Mouse (Mus musculus): ENCODE measurements around the gene Lpo. TPM values are rescaled to one million over a fixed set of nuclear protein-coding genes. Genes with fewer than 3 reads are reported as not detected.

Gene Lpo
- total RNA-seq, 1 experiment: not detected

GRCm38 (mm10) chr11:87805448-87805847, 22.6 kb downstream of the Lpo start:
- Histone ChIP-seq H3K9ac (ENCODE audit: insufficient read depth, low read depth, low read length, poor library complexity, severe bottlenecking) (no peak overlapping the region), H3K4me1 (ENCODE audit: control insufficient read depth in 2 of 2, insufficient read depth in 2 of 2, low read length in 2 of 2, poor library complexity in 1 of 2) (0 out of 4 replicates have a peak, but pooled peaks cover 0 to 5% of the 10 kb centered on the region in 2 experiments), H3K4me3 (ENCODE audit: insufficient read depth in 1 of 2, low read depth in 1 of 2, low read length in 2 of 2, poor library complexity in 1 of 2, severe bottlenecking in 1 of 2) (no peak overlapping the region), H3K27ac (ENCODE audit: insufficient read depth, low read depth, low read length, poor library complexity, severe bottlenecking) (no peak overlapping the region), H3K9me3 (ENCODE audit: control insufficient read depth, insufficient read depth, low read depth, low read length) (no peaks in the 10 kb centered on the region), H3K36me3 (ENCODE audit: control insufficient read depth, insufficient read depth, low read length, poor library complexity, severe bottlenecking) (no peaks in the 10 kb centered on the region)
- peak; percentile 55 for DNase-seq (ENCODE audit: low read depth, low spot score)
- in situ Hi-C loops (cut with MboI; ENCODE audit: low sequenced_read_pairs in 2 of 2, unreplicated experiment in 2 of 2): no loop called here
- 0 out of 2 replicates have a peak, but pooled peaks have one; percentile 39 for TF ChIP-seq ZC3H11A (IDR thresholded peaks at IDR 0.05; ENCODE audit: borderline replicate concordance, low read depth, low read length)
- no peak for TF ChIP-seq ZNF384 (IDR thresholded peaks at IDR 0.05; ENCODE audit: low read depth, low read length)

- Histone ChIP-seq H3K36me3 (ENCODE audit: control insufficient read depth, insufficient read depth, low read length, poor library complexity, severe bottlenecking) (no peaks in the 10 kb centered on the region), H3K9ac (ENCODE audit: insufficient read depth, low read depth, low read length, poor library complexity, severe bottlenecking) (peak overlapping the region; percentile 64), H3K9me3 (ENCODE audit: control insufficient read depth, insufficient read depth, low read depth, low read length) (no peaks in the 10 kb centered on the region), H3K27ac (ENCODE audit: insufficient read depth, low read depth, low read length, poor library complexity, severe bottlenecking) (no peak overlapping the region), H3K4me3 (ENCODE audit: insufficient read depth in 1 of 2, low read depth in 1 of 2, low read length in 2 of 2, poor library complexity in 1 of 2, severe bottlenecking in 1 of 2) (peak overlapping the region; percentile 56 to 57), H3K4me1 (ENCODE audit: control insufficient read depth in 2 of 2, insufficient read depth in 2 of 2, low read length in 2 of 2, poor library complexity in 1 of 2) (0 out of 4 replicates have a peak, but pooled peaks cover 0 to 5% of the 10 kb centered on the region in 2 experiments)
- peak; percentile 48 for DNase-seq (ENCODE audit: low read depth, low spot score)
- no peak for TF ChIP-seq HCFC1 (IDR thresholded peaks at IDR 0.05; ENCODE audit: borderline replicate concordance, insufficient read depth, low read length)
- TF ChIP-seq ZNF384 (IDR thresholded peaks at IDR 0.05; ENCODE audit: low read depth, low read length): no peak
- no peak for TF ChIP-seq CHD2 (IDR thresholded peaks at IDR 0.05; ENCODE audit: low read depth, low read length)
- no peak for TF ChIP-seq MAFK (IDR thresholded peaks at IDR 0.05; ENCODE audit: insufficient read depth, low read depth, low read length)
- TF ChIP-seq ZC3H11A (IDR thresholded peaks at IDR 0.05; ENCODE audit: borderline replicate concordance, low read depth, low read length): no peak
- in situ Hi-C loops (cut with MboI; ENCODE audit: low sequenced_read_pairs in 2 of 2, unreplicated experiment in 2 of 2): no loop called here
Observed at GRCm38 (mm10) chr11:87802621-87803020, 25.5 kb downstream of the Lpo start.

DNA sequence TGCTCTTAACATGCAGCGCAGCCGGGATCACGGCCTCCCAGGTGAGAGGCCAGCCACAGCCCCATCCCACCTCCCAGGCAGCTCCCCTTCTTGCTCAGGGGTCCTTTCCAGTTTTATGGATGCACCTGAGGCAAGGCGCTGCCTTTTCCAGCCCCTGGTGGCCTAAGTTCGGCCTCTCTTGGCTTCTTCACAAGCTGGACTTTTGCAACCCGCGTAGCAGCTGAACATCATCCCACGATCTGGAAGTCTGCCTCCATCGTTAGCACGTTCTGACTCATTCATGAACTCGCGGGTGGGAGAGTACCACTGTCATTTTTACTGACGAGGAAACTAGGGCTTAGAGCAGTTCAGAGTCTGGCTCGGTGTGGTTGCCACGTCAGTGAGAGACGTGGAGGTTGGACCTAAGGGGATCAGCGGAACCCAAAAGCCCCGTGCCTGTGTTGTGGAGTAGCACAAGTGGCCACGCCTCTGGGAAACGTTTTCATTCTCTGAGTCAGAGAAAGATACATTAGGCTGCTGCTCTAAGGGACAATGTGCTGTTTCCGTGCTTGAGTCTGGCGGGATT, 26.3 kb downstream of the Lpo start:
- Histone ChIP-seq H3K9me3 (ENCODE audit: control insufficient read depth, insufficient read depth, low read depth, low read length) (no peaks in the 10 kb centered on the region), H3K27ac (ENCODE audit: insufficient read depth, low read depth, low read length, poor library complexity, severe bottlenecking) (no peak overlapping the region), H3K4me1 (ENCODE audit: control insufficient read depth in 2 of 2, insufficient read depth in 2 of 2, low read length in 2 of 2, poor library complexity in 1 of 2) (peaks cover 0 to 8% of the 10 kb centered on the region in 2 experiments; a peak in 1 of 4 replicates), H3K4me3 (ENCODE audit: insufficient read depth in 1 of 2, low read depth in 1 of 2, low read length in 2 of 2, poor library complexity in 1 of 2, severe bottlenecking in 1 of 2) (peak overlapping the region in 1 of 2 experiments; percentile 56; a peak in 1 of 4 replicates), H3K36me3 (ENCODE audit: control insufficient read depth, insufficient read depth, low read length, poor library complexity, severe bottlenecking) (no peaks in the 10 kb centered on the region), H3K9ac (ENCODE audit: insufficient read depth, low read depth, low read length, poor library complexity, severe bottlenecking) (no peak overlapping the region)
- TF ChIP-seq CHD2 (IDR thresholded peaks at IDR 0.05; ENCODE audit: low read depth, low read length) (no peak), MAFK (IDR thresholded peaks at IDR 0.05; ENCODE audit: insufficient read depth, low read depth, low read length) (no peak), ZNF384 (IDR thresholded peaks at IDR 0.05; ENCODE audit: low read depth, low read length) (no peak), ZC3H11A (IDR thresholded peaks at IDR 0.05; ENCODE audit: borderline replicate concordance, low read depth, low read length) (no peak), HCFC1 (IDR thresholded peaks at IDR 0.05; ENCODE audit: borderline replicate concordance, insufficient read depth, low read length) (no peak)
- in situ Hi-C loops (cut with MboI; ENCODE audit: low sequenced_read_pairs in 2 of 2, unreplicated experiment in 2 of 2): no loop called here
- no peak for DNase-seq (ENCODE audit: low read depth, low spot score)

DNA sequence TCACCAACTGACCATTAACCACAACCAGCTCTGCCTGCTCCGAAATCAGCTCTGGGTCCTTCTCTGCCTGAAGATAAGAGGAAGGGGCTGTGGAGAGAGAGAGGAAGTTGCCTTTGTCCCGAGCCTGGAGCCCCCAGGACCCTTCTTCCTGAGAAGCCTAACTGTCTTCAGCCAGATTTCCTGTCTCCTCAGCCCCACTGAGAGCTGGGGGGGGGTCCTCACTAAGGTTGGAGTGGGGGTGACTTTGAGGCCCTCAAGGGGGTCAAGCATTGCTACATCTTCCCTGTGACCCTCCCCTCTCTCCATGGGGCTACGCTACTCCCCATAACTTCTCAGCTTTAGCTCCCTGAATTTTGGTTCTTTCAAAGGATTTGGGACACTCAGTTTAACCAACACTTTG, 34.6 kb downstream of the Lpo start, which contains the start of gene Mpo:
Gene Mpo, plus strand, starts transcription at position 122 of the 400 bp plus-strand sequence.
- Histone ChIP-seq H3K4me1 (ENCODE audit: control insufficient read depth in 2 of 2, insufficient read depth in 2 of 2, low read length in 2 of 2, poor library complexity in 1 of 2) (peaks cover 0 to 3% of the 10 kb centered on the region in 2 experiments; a peak in 1 of 4 replicates), H3K4me3 (ENCODE audit: insufficient read depth in 1 of 2, low read depth in 1 of 2, low read length in 2 of 2, poor library complexity in 1 of 2, severe bottlenecking in 1 of 2) (no peak within 1 kb of the TSS), H3K9ac (ENCODE audit: insufficient read depth, low read depth, low read length, poor library complexity, severe bottlenecking) (no peak within 1 kb of the TSS), H3K9me3 (ENCODE audit: control insufficient read depth, insufficient read depth, low read depth, low read length) (no peaks in the 10 kb centered on the region), H3K36me3 (ENCODE audit: control insufficient read depth, insufficient read depth, low read length, poor library complexity, severe bottlenecking) (no peaks in the 10 kb centered on the region), H3K27ac (ENCODE audit: insufficient read depth, low read depth, low read length, poor library complexity, severe bottlenecking) (no peak within 1 kb of the TSS)
- in situ Hi-C loops (cut with MboI; ENCODE audit: low sequenced_read_pairs in 2 of 2, unreplicated experiment in 2 of 2): no loop called here
- TF ChIP-seq ZC3H11A (IDR thresholded peaks at IDR 0.05; ENCODE audit: borderline replicate concordance, low read depth, low read length) (no peak), MAFK (IDR thresholded peaks at IDR 0.05; ENCODE audit: insufficient read depth, low read depth, low read length) (no peak), HCFC1 (IDR thresholded peaks at IDR 0.05; ENCODE audit: borderline replicate concordance, insufficient read depth, low read length) (no peak), ZNF384 (IDR thresholded peaks at IDR 0.05; ENCODE audit: low read depth, low read length) (no peak)
- DNase-seq (ENCODE audit: low read depth, low spot score): no peak
